Mouse (Mus musculus) cerebellum, postnatal 10 days (tissue): Measurements from ENCODE around the gene Prrt1.

Source experiments
- DNase-seq, 2 experiments: peaks; one replicate each; pipeline ENCODE4 v3.0.0; 2021; ENCODE audit warnings: mixed read lengths in 2 of 2

Prrt1 gene

GRCm38 (mm10) chr17:34629796-34630603 is 667 bp downstream of the Prrt1 start:
- DNase-seq, result peak; percentile 86

GRCm38 (mm10) chr17:34630761-34631301 is 1.5 kb downstream of the Prrt1 start:
- DNase-seq, result peak; percentile 71 to 78

DNA sequence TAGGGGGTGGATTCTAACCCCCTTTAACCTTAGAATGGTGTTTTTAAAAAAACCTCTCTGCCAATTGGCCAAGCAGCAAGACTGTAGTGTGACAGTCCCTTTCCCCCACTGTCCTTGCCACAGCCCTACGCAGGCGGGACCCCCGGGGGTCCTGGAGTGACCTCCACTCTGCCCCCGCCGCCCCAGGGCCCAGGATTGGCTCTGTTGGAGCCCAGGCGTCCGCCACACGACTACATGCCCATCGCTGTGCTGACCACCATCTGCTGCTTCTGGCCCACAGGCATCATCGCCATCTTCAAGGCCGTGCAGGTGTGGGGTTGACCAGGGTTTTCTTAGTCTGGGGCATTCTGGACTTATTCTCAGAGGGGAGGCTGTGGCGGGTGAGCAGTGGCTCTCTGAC is 2.3 kb downstream of the Prrt1 start:
- DNase-seq, result peak; percentile 65 to 66

GRCm38 (mm10) chr17:34632261-34632691 is 2.9 kb downstream of the Prrt1 start:
- DNase-seq, result peak; percentile 74 to 78

- no peak for DNase-seq
Observed at GRCm38 (mm10) chr17:34635671-34636070, 6.3 kb downstream of the Prrt1 start.

DNA sequence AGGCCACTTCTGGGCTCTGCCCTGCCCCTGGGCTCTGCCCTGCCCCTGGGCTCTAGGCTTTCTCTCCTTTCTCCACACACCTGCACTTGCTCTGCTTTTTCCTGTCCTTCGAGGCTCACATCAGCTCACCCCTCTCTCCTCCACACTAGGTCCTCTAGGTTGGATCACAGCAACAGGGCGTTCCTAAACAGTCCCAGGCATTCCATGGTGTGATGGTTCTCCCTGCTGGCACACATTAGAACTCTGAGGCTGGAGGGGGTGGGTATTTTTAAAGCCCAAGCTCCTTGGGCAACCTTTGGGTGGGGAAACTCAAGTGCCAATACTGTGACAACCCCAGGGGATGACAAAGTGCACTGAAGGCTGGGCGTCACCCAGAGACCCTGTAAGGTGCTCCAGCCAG is 8.1 kb downstream of the Prrt1 start:
- DNase-seq, result no peak

DNA sequence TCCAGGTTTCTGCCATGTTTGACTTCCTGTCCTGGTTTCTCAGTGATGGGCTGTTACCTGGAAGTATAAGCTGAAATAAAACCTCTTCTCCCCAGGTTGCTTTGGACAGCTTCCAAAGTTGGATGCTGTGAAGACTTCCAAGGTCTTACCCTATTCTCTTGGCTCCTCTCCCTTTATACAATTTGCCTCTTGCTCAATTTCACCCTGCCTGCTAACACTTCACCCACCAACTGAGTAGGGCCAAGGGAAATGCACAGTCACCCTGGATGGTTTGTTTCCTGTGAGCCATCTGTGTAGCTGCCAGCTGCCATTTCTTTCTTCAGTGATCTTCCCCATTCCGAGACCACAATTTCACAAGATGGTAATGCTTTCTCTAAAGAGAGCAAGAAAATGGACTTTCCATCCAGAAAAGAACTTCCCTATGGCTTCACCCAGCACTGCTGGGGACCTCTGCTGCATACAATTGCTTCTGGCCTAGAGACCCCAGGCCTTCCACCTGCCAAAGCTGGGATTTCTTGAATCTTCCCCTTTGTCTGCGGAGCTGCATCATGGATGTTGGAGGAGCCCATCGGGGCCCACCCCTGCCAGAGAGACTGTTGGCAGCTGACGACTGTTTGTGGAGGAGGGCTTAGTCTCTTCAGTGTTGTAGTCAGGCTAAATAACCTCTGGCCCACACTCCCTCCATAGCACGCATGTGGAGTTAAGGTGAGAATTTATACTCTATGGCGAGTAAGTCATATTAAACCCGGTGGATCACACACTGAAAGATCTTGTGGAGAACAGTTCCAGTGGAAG is 10.3 kb downstream of the Prrt1 start:
- peak in 1 of 2 experiments; percentile 49 for DNase-seq

- DNase-seq, result peak; percentile 81 to 88
Observed at GRCm38 (mm10) chr17:34640778-34641601, 11.7 kb downstream of the Prrt1 start.

DNA sequence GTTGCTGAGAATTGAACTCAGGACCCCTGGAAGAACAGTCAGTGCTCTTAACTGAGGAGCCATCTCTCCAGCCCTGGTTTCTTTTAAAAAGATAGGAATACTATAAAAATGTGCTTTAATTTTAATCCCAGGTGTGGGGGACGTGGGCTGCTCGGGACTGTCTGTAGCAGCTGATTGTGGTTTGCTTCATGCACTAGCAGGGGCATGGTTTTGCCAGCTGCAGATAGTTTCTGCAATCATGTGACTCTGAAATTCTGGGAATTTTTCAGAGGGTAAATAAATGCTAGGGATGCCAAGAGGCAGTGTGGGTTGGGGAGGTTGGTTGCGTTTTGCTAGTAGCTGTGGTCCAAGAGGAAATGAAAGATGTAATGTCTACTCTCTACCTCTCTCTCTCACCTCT is 12.6 kb downstream of the Prrt1 start:
- no peak for DNase-seq

DNA sequence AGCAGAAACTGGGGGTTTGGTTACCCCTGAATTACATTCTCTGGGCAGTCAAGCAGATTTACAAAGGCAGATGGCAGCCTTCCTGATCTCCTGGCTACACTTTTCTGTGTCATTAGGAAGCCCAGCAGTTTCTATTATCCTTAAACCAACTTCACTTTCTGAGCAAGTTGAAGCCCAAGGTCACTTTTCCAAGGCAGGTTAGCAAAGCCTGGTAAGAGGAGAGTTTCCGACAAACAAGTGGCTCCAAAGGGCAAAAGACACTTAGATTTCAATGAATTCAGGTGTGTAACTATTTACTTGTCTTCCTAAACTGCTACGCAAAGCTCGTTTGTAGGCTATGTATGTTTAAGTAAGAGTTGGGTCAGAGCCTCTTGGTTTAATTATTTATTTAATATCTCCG is 14.0 kb downstream of the Prrt1 start:
- no peak for DNase-seq

DNA sequence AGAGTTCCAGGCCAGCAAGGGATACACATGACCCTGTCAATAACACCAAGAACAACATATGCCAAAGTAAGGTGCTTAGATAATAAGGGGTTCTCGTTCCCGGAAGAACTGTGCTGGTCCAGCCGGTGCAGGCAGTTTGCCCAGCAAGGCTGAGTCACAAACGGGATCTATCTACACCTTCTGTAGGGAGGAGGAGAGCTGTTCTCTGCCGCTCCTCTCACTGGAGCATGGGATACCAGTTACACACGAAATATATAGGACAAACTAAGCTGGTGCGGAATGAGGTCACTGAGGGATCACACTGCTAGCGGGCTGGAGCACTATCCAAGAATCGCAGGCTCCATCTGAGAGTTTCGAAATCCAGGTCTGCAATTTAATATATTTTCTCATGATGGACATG is 14.6 kb downstream of the Prrt1 start:
- DNase-seq, result peak in 1 of 2 experiments; percentile 47

DNA sequence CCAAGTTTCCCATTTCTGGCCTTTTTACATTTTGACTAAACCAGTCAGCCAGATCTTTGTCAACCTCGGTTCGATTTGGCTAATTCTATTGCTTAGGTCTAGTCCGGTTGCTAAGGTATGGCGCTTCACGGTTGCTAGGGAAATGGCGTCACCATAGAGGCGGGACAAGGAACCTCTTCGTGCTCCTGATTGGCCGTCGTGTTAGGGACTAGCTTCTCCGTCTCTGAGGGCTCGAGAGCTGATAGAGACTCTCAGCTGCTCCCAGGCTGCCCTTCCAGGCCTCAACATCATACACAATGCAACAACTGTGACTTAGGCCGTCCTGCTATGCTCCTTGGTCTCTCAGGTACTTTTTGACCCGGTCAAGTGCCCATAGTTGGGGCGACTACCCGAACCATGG is 15.3 kb downstream of the Prrt1 start, which contains the start of gene Fkbpl:
Gene Fkbpl (plus strand): TSS at position 157 of the 400 bp plus-strand sequence.
- DNase-seq, result peak; percentile 97

GRCm38 (mm10) chr17:34645256-34645829 is 16.0 kb downstream of the Prrt1 start:
- no peak for DNase-seq

GRCm38 (mm10) chr17:34645831-34646511 is 16.6 kb downstream of the Prrt1 start:
- peak; percentile 48 to 56 for DNase-seq

- DNase-seq, result peak; percentile 95 to 97
Observed at GRCm38 (mm10) chr17:34646906-34647787, 17.8 kb downstream of the Prrt1 start, which contains the start of gene Atf6b. TSS of gene Atf6b (plus strand) at chr17:34647146.

DNA sequence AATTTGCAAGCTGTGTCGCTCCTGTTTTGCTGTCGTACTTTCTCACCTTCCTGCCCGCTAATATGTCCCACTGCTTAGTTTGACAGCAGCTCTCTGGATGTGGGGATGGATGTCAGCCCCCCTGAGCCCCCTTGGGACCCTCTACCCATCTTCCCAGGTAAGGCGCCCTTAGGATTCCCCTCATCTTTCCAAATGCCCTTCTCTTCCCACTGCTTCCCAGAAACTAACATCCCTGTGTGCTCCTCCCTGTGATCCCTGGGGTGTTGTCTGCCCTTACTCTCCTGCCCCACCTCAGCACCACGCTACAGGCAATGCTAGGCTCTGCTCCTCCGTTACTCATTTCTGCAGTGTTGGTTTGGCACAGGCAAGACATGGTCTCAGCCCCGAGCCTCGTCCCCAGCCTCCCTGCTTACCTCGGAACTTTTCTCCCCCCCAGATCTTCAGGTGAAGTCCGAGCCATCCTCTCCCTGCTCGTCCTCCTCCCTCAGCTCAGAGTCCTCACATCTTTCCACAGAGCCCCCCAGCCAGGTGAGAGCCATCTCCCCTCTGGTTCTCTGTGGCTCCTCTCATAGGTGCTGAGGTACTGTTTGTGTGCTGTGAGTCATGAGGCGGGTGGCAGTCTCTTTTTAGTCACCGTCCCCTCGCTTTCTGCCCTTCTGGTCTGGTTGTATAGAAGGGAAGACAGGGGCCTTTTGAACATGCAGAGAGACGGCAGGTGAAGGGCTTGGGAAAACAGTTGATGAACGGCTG is 19.0 kb downstream of the Prrt1 start:
- no peak for DNase-seq

- DNase-seq, result no peak
Observed at GRCm38 (mm10) chr17:34649106-34649864, 20.0 kb downstream of the Prrt1 start.

- DNase-seq, result no peak
Observed at GRCm38 (mm10) chr17:34650781-34651180, 21.4 kb downstream of the Prrt1 start.
